Mouse (Mus musculus): Measurements from ENCODE around the gene Gm9944. TPM values are rescaled to one million over a fixed set of nuclear protein-coding genes. Genes with fewer than 3 reads are reported as not detected.

The Gm9944 gene
- not detected in 2 replicates for polyA plus RNA-seq (2012; rRNA removed; ENCODE audit: low replicate concordance)

DNA sequence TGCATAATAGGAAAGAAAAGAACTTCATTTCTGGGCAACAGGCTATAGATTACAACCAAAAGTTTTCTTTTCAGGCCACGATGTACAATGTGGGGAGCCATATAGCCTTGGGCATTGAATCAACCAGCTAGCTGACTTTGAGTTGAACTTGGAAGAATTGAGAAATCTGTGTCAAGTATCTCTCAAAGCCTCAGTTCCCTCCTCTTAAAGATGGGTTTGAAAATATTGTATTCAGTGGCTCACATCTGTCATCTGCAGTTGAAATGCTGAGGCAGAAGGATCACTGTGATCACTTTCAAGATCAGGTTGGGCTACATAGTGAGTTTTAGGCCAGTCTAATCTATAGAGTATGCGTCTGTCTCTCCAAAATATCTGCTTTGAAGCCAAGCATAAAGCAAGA is at the start of gene Gm9944:
TSS of gene Gm9944 (minus strand) at position 101 of the 400 bp plus-strand sequence.

DNA sequence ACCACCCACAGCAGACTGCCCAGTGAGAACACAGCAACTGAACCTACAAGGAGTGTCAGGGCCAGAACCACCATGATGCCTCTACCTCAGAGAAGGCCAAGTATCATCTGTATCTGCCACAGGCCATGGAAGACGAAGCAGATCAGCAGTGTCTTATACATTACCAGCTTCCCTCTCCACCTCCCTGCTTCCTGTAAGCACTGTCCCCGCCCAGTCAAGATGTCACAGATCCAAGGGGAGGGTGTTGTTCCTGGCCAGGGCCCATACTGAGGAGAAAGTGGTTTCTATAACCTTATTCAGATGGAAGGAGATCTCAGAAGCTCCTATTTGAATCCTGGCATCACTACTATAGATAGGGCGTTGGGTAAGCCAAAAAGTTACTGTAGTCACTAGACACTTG is 10.5 kb upstream of the Gm9944 start, which contains the start of gene Aadacl3:
TSS of gene Aadacl3 (minus strand) at position 101 of the 400 bp plus-strand sequence.

DNA sequence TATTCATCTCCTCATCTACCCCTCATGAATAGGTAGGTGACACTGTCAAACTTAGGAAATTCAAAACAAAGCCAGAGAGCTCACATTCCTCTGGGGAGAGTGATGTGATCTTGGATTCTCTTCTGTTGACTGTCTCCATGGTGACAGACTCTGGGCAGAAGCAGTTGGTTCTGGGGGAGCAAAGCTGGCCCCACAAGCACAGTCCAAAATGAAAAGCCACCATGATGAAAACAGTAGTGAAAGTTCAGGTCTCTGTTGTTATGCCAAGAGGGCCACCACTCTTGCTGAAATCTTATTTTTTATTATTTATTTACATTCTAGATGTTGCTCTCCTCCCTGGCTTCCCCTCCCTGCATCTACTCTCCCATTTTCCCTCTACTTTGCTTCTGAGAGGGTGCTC is 14.4 kb downstream of the Gm9944 start, which contains the start of gene 1700012P22Rik:
TSS of gene 1700012P22Rik (minus strand) at position 101 of the 400 bp plus-strand sequence.

DNA sequence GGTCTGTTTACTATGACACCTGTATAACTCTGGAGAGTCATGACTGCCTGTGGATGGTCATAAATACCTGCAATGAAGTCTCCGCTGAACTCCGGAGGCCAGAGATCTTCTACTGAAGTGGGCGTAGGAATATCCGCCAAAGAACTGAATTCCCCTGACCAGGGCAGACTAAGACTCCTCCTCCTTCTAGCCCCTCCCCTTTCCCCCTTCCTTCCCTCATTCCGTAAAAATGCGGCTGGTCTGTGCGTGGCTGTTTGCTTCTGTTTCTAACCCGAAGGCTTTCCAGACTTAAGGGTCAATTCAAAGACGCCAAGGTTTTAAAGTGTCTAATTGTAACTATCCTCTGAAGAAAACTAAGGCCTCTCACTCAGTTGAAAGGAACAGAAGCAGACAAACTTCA is 44.8 kb downstream of the Gm9944 start, which contains the start of gene Pramef12:
TSS of gene Pramef12 (minus strand) at position 175 of the 400 bp plus-strand sequence.

Other genes with a start within 250 kb of the Gm9944 start
- not detected in 2 replicates for gene C87977, start 240.0 kb downstream of the Gm9944 start, polyA plus RNA-seq (2012; rRNA removed; ENCODE audit: low replicate concordance)
- not detected in 2 replicates for gene Pramel5, start 172.8 kb downstream of the Gm9944 start, polyA plus RNA-seq (2012; rRNA removed; ENCODE audit: low replicate concordance)
- not detected in 2 replicates for gene Gm13128, start 123.1 kb downstream of the Gm9944 start, polyA plus RNA-seq (2012; rRNA removed; ENCODE audit: low replicate concordance)
- not detected in 2 replicates for gene Gm13119, start 95.4 kb downstream of the Gm9944 start, polyA plus RNA-seq (2012; rRNA removed; ENCODE audit: low replicate concordance)
- not detected in 2 replicates for gene Pramef20, start 75.4 kb downstream of the Gm9944 start, polyA plus RNA-seq (2012; rRNA removed; ENCODE audit: low replicate concordance)
- gene Pramef12, start 44.9 kb downstream of the Gm9944 start, polyA plus RNA-seq (2012; rRNA removed; ENCODE audit: low replicate concordance) = 0.09 and 0.23 TPM in 2 replicates
- gene 1700012P22Rik, start 14.5 kb downstream of the Gm9944 start, polyA plus RNA-seq (2012; rRNA removed; ENCODE audit: low replicate concordance) = not detected in 2 replicates
- gene Aadacl3, start 10.4 kb upstream of the Gm9944 start, polyA plus RNA-seq (2012; rRNA removed; ENCODE audit: low replicate concordance) = not detected in 2 replicates
- gene 9430007A20Rik, start 66.5 kb upstream of the Gm9944 start, polyA plus RNA-seq (2012; rRNA removed; ENCODE audit: low replicate concordance) = not detected in 2 replicates
- not detected in 2 replicates for gene Gm13124, start 111.8 kb upstream of the Gm9944 start, polyA plus RNA-seq (2012; rRNA removed; ENCODE audit: low replicate concordance)
- gene Aadacl4, start 160.4 kb upstream of the Gm9944 start, polyA plus RNA-seq (2012; rRNA removed; ENCODE audit: low replicate concordance) = not detected in 2 replicates
- gene Gm436, start 233.1 kb upstream of the Gm9944 start, polyA plus RNA-seq (2012; rRNA removed; ENCODE audit: low replicate concordance) = not detected in 2 replicates